17 mouse cellular contexts compared by ENCODE assay signal in genomic region chr2:141728998-141729397, GRCm38 (mm10).
"Had no signal": no experiment of that assay in that cellular context is flagged by ENCODE, and none has a peak within 500 bp of the region (broad histone marks: within the 10 kb centered on the region; RNA-seq: fewer than 3 reads in every experiment).

No protein-coding gene starts in this region.

- H3K4me3 ChIP-seq: left cerebral cortex, adult 2 months; liver, embryonic 13.5 days; midbrain, embryonic 12.5 days; midbrain, embryonic 15.5 days; myocyte; neural tube, embryonic 13.5 days had no signal

- H3K4me1 ChIP-seq: liver, embryonic 13.5 days; midbrain, embryonic 12.5 days; midbrain, embryonic 15.5 days; neural tube, embryonic 13.5 days had no signal

- H3K27me3 ChIP-seq: liver, embryonic 13.5 days; midbrain, embryonic 12.5 days; midbrain, embryonic 15.5 days; neural tube, embryonic 13.5 days had no signal

- H3K9ac ChIP-seq: liver, embryonic 13.5 days; midbrain, embryonic 12.5 days; midbrain, embryonic 15.5 days; neural tube, embryonic 13.5 days had no signal

- H3K27ac ChIP-seq: left cerebral cortex, adult 2 months; liver, embryonic 13.5 days; macrophage; midbrain, embryonic 12.5 days; midbrain, embryonic 15.5 days; neural tube, embryonic 13.5 days had no signal

- ATAC-seq: midbrain, embryonic 15.5 days had no signal

- H3K36me3 ChIP-seq: liver, embryonic 13.5 days; midbrain, embryonic 12.5 days; midbrain, embryonic 15.5 days; neural tube, embryonic 13.5 days had no signal

- H3K9me3 ChIP-seq: liver, embryonic 13.5 days; midbrain, embryonic 12.5 days; midbrain, embryonic 15.5 days; neural tube, embryonic 13.5 days had no signal

- H3K4me2 ChIP-seq: liver, embryonic 13.5 days; midbrain, embryonic 12.5 days; midbrain, embryonic 15.5 days; neural tube, embryonic 13.5 days had no signal

- DNase-seq: kidney, adult 11 months; kidney, adult 8-10 months; kidney, postnatal 14 days; kidney, postnatal 4 days; liver, embryonic 13.5 days; lung, adult 2 months; lung, postnatal 14 days; retina, postnatal 1 day; thymus, adult 18-20 months; thymus, postnatal 14 days; thymus, postnatal 4 days had no signal
